Mouse (Mus musculus): ENCODE results near the gene Lamtor3. TPM values are rescaled to one million over a fixed set of nuclear protein-coding genes. Genes with fewer than 3 reads are reported as not detected.
"Not testable (repeated sequence)": the region's sequence is repeated elsewhere in the genome, so short reads cannot be mapped to it uniquely, and the experiment has no call there.

The Lamtor3 gene
- polyA plus RNA-seq, 2 experiments, result 35.2 to 54.3 TPM

GRCm38 (mm10) chr3:137957864-137958263 lies 39.6 kb downstream of the Lamtor3 start:
- peak; percentile 82 to 88 (median 82) for DNase-seq (ENCODE audit: low read depth in 3 of 3, low spot score in 3 of 3)
- Histone ChIP-seq H3K27ac (peak overlapping the region; percentile 81), H3K4me3 (ENCODE audit: insufficient read depth in 1 of 2, low read depth in 2 of 2, low read length in 2 of 2) (no peak overlapping the region; a peak in 1 of 4 replicates), H3K27me3 (ENCODE audit: control insufficient read depth, insufficient read depth, low read length) (no peaks in the 10 kb centered on the region), H3K4me2 (ENCODE audit: low read depth) (peak overlapping the region; percentile 55), H3K9ac (replicated peaks) (peak overlapping the region; percentile 37; the same call in 1 of the 2 replicates), H3K9me3 (ENCODE audit: control insufficient read depth, low read length) (no peaks in the 10 kb centered on the region), H3K36me3 (replicated peaks; ENCODE audit: control insufficient read depth, insufficient read depth, low read depth) (peaks cover 7% of the 10 kb centered on the region), H3K4me1 (replicated peaks; ENCODE audit: control insufficient read depth in 2 of 2, insufficient read depth in 2 of 2, low read length in 1 of 2) (peaks cover 59 to 61% of the 10 kb centered on the region in 2 experiments)
- ATAC-seq (ENCODE audit: insufficient read depth), result peak; percentile 86
- 13% methylated on average over 9 of the region's 9 CpGs for WGBS (ENCODE audit: insufficient replicate concordance)
- peak; percentile 95 for TF ChIP-seq EP300 (IDR thresholded peaks at IDR 0.05; ENCODE audit: low read depth)
- TF ChIP-seq CTCF (IDR thresholded peaks at IDR 0.05; ENCODE audit: low read depth), result no peak

GRCm38 (mm10) chr3:137958352-137958751 lies 40.0 kb downstream of the Lamtor3 start:
- ATAC-seq (ENCODE audit: insufficient read depth) (no peak), DNase-seq (ENCODE audit: low read depth in 3 of 3, low spot score in 3 of 3) (no peak)
- TF ChIP-seq CTCF (IDR thresholded peaks at IDR 0.05; ENCODE audit: low read depth) (no peak), EP300 (IDR thresholded peaks at IDR 0.05; ENCODE audit: low read depth) (no peak)
- peak overlapping the region; percentile 55; the same call in 1 of the 2 replicates for H3K4me2 ChIP-seq (ENCODE audit: low read depth)
- no peaks in the 10 kb centered on the region for H3K27me3 ChIP-seq (ENCODE audit: control insufficient read depth, insufficient read depth, low read length)
- H3K36me3 ChIP-seq (replicated peaks; ENCODE audit: control insufficient read depth, insufficient read depth, low read depth), result peaks cover 7% of the 10 kb centered on the region
- 83% methylated on average over 4 of the region's 4 CpGs for WGBS (ENCODE audit: insufficient replicate concordance)
- H3K9ac ChIP-seq (replicated peaks), result no peak overlapping the region; the same call in 1 of the 2 replicates
- no peak overlapping the region for H3K4me3 ChIP-seq (ENCODE audit: insufficient read depth in 1 of 2, low read depth in 2 of 2, low read length in 2 of 2)
- H3K27ac ChIP-seq, result peak overlapping the region; percentile 81
- no peaks in the 10 kb centered on the region for H3K9me3 ChIP-seq (ENCODE audit: control insufficient read depth, low read length)
- H3K4me1 ChIP-seq (replicated peaks; ENCODE audit: control insufficient read depth in 2 of 2, insufficient read depth in 2 of 2, low read length in 1 of 2), result peaks cover 54 to 56% of the 10 kb centered on the region in 2 experiments

GRCm38 (mm10) chr3:137959456-137959855 lies 41.1 kb downstream of the Lamtor3 start:
- Histone ChIP-seq H3K27me3 (ENCODE audit: control insufficient read depth, insufficient read depth, low read length) (no peaks in the 10 kb centered on the region), H3K36me3 (replicated peaks; ENCODE audit: control insufficient read depth, insufficient read depth, low read depth) (peaks cover 7% of the 10 kb centered on the region), H3K4me3 (ENCODE audit: insufficient read depth in 1 of 2, low read depth in 2 of 2, low read length in 2 of 2) (no peak overlapping the region), H3K9ac (replicated peaks) (no peak overlapping the region), H3K4me1 (replicated peaks; ENCODE audit: control insufficient read depth in 2 of 2, insufficient read depth in 2 of 2, low read length in 1 of 2) (peaks cover 44 to 46% of the 10 kb centered on the region in 2 experiments), H3K9me3 (ENCODE audit: control insufficient read depth, low read length) (no peaks in the 10 kb centered on the region), H3K27ac (no peak overlapping the region), H3K4me2 (ENCODE audit: low read depth) (no peak overlapping the region)
- WGBS (ENCODE audit: insufficient replicate concordance), result 63% methylated on average over 4 of the region's 4 CpGs
- TF ChIP-seq CTCF (IDR thresholded peaks at IDR 0.05; ENCODE audit: low read depth) (no peak), EP300 (IDR thresholded peaks at IDR 0.05; ENCODE audit: low read depth) (no peak)
- ATAC-seq (ENCODE audit: insufficient read depth) (no peak), DNase-seq (ENCODE audit: low read depth in 3 of 3, low spot score in 3 of 3) (no peak)

- no peak for TF ChIP-seq CTCF (IDR thresholded peaks at IDR 0.05; ENCODE audit: low read depth)
- TF ChIP-seq EP300 (IDR thresholded peaks at IDR 0.05; ENCODE audit: low read depth), result no peak
- ATAC-seq (ENCODE audit: insufficient read depth) (peak; percentile 19; the same call in 1 of the 2 replicates), DNase-seq (ENCODE audit: low read depth in 3 of 3, low spot score in 3 of 3) (no peak)
- peak overlapping the region; percentile 37; the same call in 1 of the 2 replicates for H3K27ac ChIP-seq
- H3K27me3 ChIP-seq (ENCODE audit: control insufficient read depth, insufficient read depth, low read length), result no peaks in the 10 kb centered on the region
- H3K9ac ChIP-seq (replicated peaks), result peak overlapping the region; percentile 23; the same call in 1 of the 2 replicates
- H3K4me2 ChIP-seq (ENCODE audit: low read depth), result no peak overlapping the region
- H3K4me3 ChIP-seq (ENCODE audit: insufficient read depth in 1 of 2, low read depth in 2 of 2, low read length in 2 of 2), result no peak overlapping the region
- WGBS (ENCODE audit: insufficient replicate concordance), result 56% methylated on average over 8 of the region's 8 CpGs
- peaks cover 12% of the 10 kb centered on the region for H3K36me3 ChIP-seq (replicated peaks; ENCODE audit: control insufficient read depth, insufficient read depth, low read depth)
- H3K4me1 ChIP-seq (replicated peaks; ENCODE audit: control insufficient read depth in 2 of 2, insufficient read depth in 2 of 2, low read length in 1 of 2), result peaks cover 29 to 31% of the 10 kb centered on the region in 2 experiments
- H3K9me3 ChIP-seq (ENCODE audit: control insufficient read depth, low read length), result no peaks in the 10 kb centered on the region
These were observed 43.6 kb downstream of the Lamtor3 start for GRCm38 (mm10) chr3:137961736-137962385.

GRCm38 (mm10) chr3:137963508-137963907 lies 45.2 kb downstream of the Lamtor3 start:
- Histone ChIP-seq H3K4me1 (replicated peaks; ENCODE audit: control insufficient read depth in 2 of 2, insufficient read depth in 2 of 2, low read length in 1 of 2) (peaks cover 30 to 31% of the 10 kb centered on the region in 2 experiments), H3K4me2 (ENCODE audit: low read depth) (no peak overlapping the region), H3K36me3 (replicated peaks; ENCODE audit: control insufficient read depth, insufficient read depth, low read depth) (peaks cover 12% of the 10 kb centered on the region), H3K27me3 (ENCODE audit: control insufficient read depth, insufficient read depth, low read length) (no peaks in the 10 kb centered on the region), H3K27ac (no peak overlapping the region), H3K9ac (replicated peaks) (no peak overlapping the region), H3K9me3 (ENCODE audit: control insufficient read depth, low read length) (no peaks in the 10 kb centered on the region), H3K4me3 (ENCODE audit: insufficient read depth in 1 of 2, low read depth in 2 of 2, low read length in 2 of 2) (no peak overlapping the region)
- DNase-seq (ENCODE audit: low read depth in 3 of 3, low spot score in 3 of 3), result no peak
- ATAC-seq (ENCODE audit: insufficient read depth), result no peak
- WGBS (ENCODE audit: insufficient replicate concordance), result 59% methylated on average over 8 of the region's 8 CpGs
- TF ChIP-seq CTCF (IDR thresholded peaks at IDR 0.05; ENCODE audit: low read depth), result no peak
- TF ChIP-seq EP300 (IDR thresholded peaks at IDR 0.05; ENCODE audit: low read depth), result no peak

- 45% methylated on average over 1 of the region's 1 CpGs for WGBS (ENCODE audit: insufficient replicate concordance)
- not testable (repeated sequence) for H3K4me2 ChIP-seq (ENCODE audit: low read depth); ATAC-seq (ENCODE audit: insufficient read depth); H3K27me3 ChIP-seq (ENCODE audit: control insufficient read depth, insufficient read depth, low read length); H3K9me3 ChIP-seq (ENCODE audit: control insufficient read depth, low read length); H3K4me3 ChIP-seq (ENCODE audit: insufficient read depth in 1 of 2, low read depth in 2 of 2, low read length in 2 of 2); H3K27ac ChIP-seq; DNase-seq (ENCODE audit: low read depth in 3 of 3, low spot score in 3 of 3); H3K9ac ChIP-seq (replicated peaks)
- H3K4me1 ChIP-seq (replicated peaks; ENCODE audit: control insufficient read depth in 2 of 2, insufficient read depth in 2 of 2, low read length in 1 of 2), result peaks cover 32 to 35% of the 10 kb centered on the region in 2 experiments
- H3K36me3 ChIP-seq (replicated peaks; ENCODE audit: control insufficient read depth, insufficient read depth, low read depth), result peaks cover 12% of the 10 kb centered on the region
These were observed 45.7 kb downstream of the Lamtor3 start for GRCm38 (mm10) chr3:137964014-137964413.
